Mouse (Mus musculus): ENCODE results near the gene Atp2b4.

The Atp2b4 gene

GRCm38 (mm10) chr1:133797979-133798820 lies 2.6 kb downstream of the Atp2b4 start:
- DNase-seq: peak; percentile 20

- no peak for DNase-seq
Measured at GRCm38 (mm10) chr1:133797327-133797978, 3.4 kb downstream of the Atp2b4 start.

- DNase-seq: no peak
Measured at GRCm38 (mm10) chr1:133793646-133794045, 7.2 kb downstream of the Atp2b4 start.

GRCm38 (mm10) chr1:133790011-133790410 lies 10.8 kb downstream of the Atp2b4 start:
- DNase-seq: no peak

GRCm38 (mm10) chr1:133788864-133789263 lies 12.0 kb downstream of the Atp2b4 start:
- no peak for DNase-seq

GRCm38 (mm10) chr1:133787500-133788210 lies 13.2 kb downstream of the Atp2b4 start:
- no peak for DNase-seq

GRCm38 (mm10) chr1:133784621-133785020 lies 16.2 kb downstream of the Atp2b4 start:
- DNase-seq: no peak

GRCm38 (mm10) chr1:133781531-133781930 lies 19.3 kb downstream of the Atp2b4 start:
- DNase-seq: no peak

- DNase-seq: no peak
Measured at GRCm38 (mm10) chr1:133779043-133779442, 21.8 kb downstream of the Atp2b4 start.

GRCm38 (mm10) chr1:133777651-133778231 lies 23.1 kb downstream of the Atp2b4 start:
- no peak for DNase-seq

GRCm38 (mm10) chr1:133772553-133772952 lies 28.3 kb downstream of the Atp2b4 start:
- DNase-seq: no peak

GRCm38 (mm10) chr1:133771831-133772399 lies 28.9 kb downstream of the Atp2b4 start:
- DNase-seq: no peak

GRCm38 (mm10) chr1:133767994-133768393 lies 32.8 kb downstream of the Atp2b4 start:
- no peak for DNase-seq

GRCm38 (mm10) chr1:133766901-133767529 lies 33.8 kb downstream of the Atp2b4 start:
- no peak for DNase-seq

GRCm38 (mm10) chr1:133765376-133765775 lies 35.5 kb downstream of the Atp2b4 start:
- no peak for DNase-seq

GRCm38 (mm10) chr1:133762946-133763422 lies 37.9 kb downstream of the Atp2b4 start:
- no peak for DNase-seq

GRCm38 (mm10) chr1:133761278-133761677 lies 39.6 kb downstream of the Atp2b4 start:
- no peak for DNase-seq

- no peak for DNase-seq
Measured at GRCm38 (mm10) chr1:133754317-133754868, 46.4 kb downstream of the Atp2b4 start.

- DNase-seq: no peak
Measured at GRCm38 (mm10) chr1:133753325-133753724, 47.5 kb downstream of the Atp2b4 start.

GRCm38 (mm10) chr1:133751621-133752020 lies 49.2 kb downstream of the Atp2b4 start:
- DNase-seq: no peak

GRCm38 (mm10) chr1:133749954-133750353 lies 50.9 kb downstream of the Atp2b4 start:
- no peak for DNase-seq

- no peak for DNase-seq
Measured at GRCm38 (mm10) chr1:133745078-133745495, 55.8 kb downstream of the Atp2b4 start.
